Mouse (Mus musculus): ENCODE data around the gene Gm6034. TPM values are rescaled to one million over a fixed set of nuclear protein-coding genes. Genes with fewer than 3 reads are reported as not detected.
A peak's percentile ranks its signal among the peaks of the same experiment; 100 is the strongest.
"Not testable (repeated sequence)": the region's sequence is repeated elsewhere in the genome, so short reads cannot be mapped to it uniquely, and the experiment has no call there.

Gene Gm6034
- polyA plus RNA-seq, 1 experiment from 2014 or later, result not detected

DNA sequence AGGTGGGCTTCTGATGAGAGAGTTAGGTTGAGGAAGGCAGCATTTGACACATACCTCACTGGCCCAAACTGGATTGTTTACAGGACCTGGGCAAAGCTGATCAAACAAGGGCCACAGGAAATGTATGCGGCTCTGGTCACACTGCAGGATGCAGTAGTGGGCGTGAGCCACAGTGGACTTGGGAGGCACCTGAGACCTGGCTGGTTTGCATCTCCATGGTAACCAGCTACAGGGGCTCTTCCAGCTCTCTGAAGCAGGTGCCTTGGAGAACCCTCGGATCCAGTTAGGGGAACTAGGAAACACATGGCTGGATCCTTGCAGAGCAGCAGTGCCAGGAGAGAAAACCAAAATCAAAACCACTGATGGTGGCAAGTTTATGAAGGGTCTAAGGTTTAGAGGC is 8.2 kb upstream of the Gm6034 start:
- 40% methylated on average over 3 of the region's 3 CpGs for WGBS
- H3K9me3 ChIP-seq (ENCODE audit: control insufficient read depth, low read depth, low read length); H3K27me3 ChIP-seq (ENCODE audit: control insufficient read depth, insufficient read depth, low read length): not testable (repeated sequence)

DNA sequence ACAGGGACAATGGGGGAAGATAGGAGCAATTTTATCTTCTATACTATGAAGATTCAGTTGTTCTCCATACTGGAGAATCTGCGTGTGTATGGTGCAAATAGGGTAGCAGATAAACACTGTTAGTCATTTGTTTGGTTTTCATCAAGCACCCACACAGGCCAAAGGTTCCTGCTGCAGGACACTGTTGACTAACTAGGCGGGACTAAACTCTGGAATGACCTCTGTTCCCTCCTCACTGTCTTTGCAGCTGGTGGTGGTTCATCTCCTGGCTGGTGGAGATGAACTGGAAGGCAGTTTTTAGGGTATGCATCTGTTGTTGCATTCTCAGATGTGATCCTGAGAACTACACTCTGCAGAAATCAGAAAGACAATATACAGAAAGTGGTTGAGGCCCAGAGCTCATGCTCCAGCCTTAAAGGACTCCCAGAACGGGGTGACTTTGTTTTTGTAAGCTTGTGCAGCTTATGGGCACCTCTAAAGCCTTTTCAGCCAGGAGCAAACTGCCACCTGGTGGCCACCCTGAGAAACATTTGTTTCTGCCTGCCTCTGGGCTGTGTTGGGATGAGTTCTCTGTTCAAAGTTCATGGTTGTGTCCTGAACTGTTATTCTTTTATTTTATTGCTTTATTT is 7.6 kb upstream of the Gm6034 start:
- not testable (repeated sequence) for H3K4me3 ChIP-seq (ENCODE audit: low read depth, low read length); H3K27ac ChIP-seq (ENCODE audit: low read length); H3K9ac ChIP-seq (replicated peaks; ENCODE audit: low read depth, low read length); H3K27me3 ChIP-seq (ENCODE audit: control insufficient read depth, insufficient read depth, low read length); ATAC-seq (ENCODE audit: insufficient number of reproducible peaks, insufficient read depth, low FRiP score, low read depth); H3K36me3 ChIP-seq (ENCODE audit: control insufficient read depth, insufficient read depth, low read length); H3K4me1 ChIP-seq (ENCODE audit: control insufficient read depth, insufficient read depth, low read length); H3K9me3 ChIP-seq (ENCODE audit: control insufficient read depth, low read depth, low read length); H3K4me2 ChIP-seq (replicated peaks; ENCODE audit: low read depth, low read length)
- 25% methylated on average over 3 of the region's 3 CpGs for WGBS

More for the DNA sequence above, 8.2 kb upstream of the Gm6034 start:
- not testable (repeated sequence) for H3K27ac ChIP-seq (ENCODE audit: low read length); H3K4me2 ChIP-seq (replicated peaks; ENCODE audit: low read depth, low read length); H3K36me3 ChIP-seq (ENCODE audit: control insufficient read depth, insufficient read depth, low read length); H3K4me1 ChIP-seq (ENCODE audit: control insufficient read depth, insufficient read depth, low read length); H3K9ac ChIP-seq (replicated peaks; ENCODE audit: low read depth, low read length); ATAC-seq (ENCODE audit: insufficient number of reproducible peaks, insufficient read depth, low FRiP score, low read depth); H3K4me3 ChIP-seq (ENCODE audit: low read depth, low read length)

DNA sequence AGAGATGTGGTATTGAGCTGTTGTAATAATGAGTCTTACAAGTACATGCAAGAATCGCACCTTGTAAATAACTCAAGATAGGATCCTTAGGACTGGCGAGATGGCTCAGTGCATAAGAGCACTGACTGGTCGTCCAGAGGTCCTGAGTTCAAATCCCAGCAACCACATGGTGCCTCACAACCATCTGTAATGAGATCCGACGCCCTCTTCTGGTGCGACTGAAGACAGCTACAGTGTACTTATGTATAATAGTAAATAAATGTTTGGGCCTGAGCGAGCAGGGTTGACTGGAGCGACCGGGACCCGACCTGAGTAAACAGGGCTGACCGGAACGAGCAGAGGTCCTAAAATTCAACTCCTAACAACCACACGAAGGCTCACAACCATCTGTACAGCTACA is 6.6 kb upstream of the Gm6034 start:
- not testable (repeated sequence) for H3K9ac ChIP-seq (replicated peaks; ENCODE audit: low read depth, low read length); H3K27ac ChIP-seq (ENCODE audit: low read length); H3K4me2 ChIP-seq (replicated peaks; ENCODE audit: low read depth, low read length); H3K36me3 ChIP-seq (ENCODE audit: control insufficient read depth, insufficient read depth, low read length); H3K4me3 ChIP-seq (ENCODE audit: low read depth, low read length); H3K27me3 ChIP-seq (ENCODE audit: control insufficient read depth, insufficient read depth, low read length); H3K9me3 ChIP-seq (ENCODE audit: control insufficient read depth, low read depth, low read length); ATAC-seq (ENCODE audit: insufficient number of reproducible peaks, insufficient read depth, low FRiP score, low read depth); H3K4me1 ChIP-seq (ENCODE audit: control insufficient read depth, insufficient read depth, low read length)
- WGBS, result 82% methylated on average over 13 of the region's 13 CpGs

DNA sequence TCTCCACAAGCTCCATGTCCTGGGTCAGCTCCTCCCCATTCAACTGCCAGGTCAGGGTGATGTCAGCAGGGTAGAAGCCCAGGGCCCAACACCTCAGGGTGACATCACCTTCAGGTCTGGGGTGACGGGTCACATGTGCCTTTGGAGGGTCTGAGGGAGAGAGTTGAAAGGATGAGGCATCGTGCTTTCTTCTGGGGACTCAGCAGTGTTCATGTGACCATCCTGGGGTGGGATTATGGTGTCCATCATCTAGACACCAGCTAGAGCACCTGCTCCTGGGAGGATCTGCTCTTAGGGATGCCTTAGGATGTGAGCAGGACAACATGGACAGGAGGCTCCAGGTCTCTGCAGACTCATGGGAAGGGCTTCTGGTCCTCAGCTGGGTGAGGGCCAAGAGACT is 2.2 kb upstream of the Gm6034 start:
- not testable (repeated sequence) for H3K9me3 ChIP-seq (ENCODE audit: control insufficient read depth, low read depth, low read length); H3K36me3 ChIP-seq (ENCODE audit: control insufficient read depth, insufficient read depth, low read length); H3K9ac ChIP-seq (replicated peaks; ENCODE audit: low read depth, low read length); H3K4me1 ChIP-seq (ENCODE audit: control insufficient read depth, insufficient read depth, low read length); H3K4me3 ChIP-seq (ENCODE audit: low read depth, low read length); H3K27ac ChIP-seq (ENCODE audit: low read length); ATAC-seq (ENCODE audit: insufficient number of reproducible peaks, insufficient read depth, low FRiP score, low read depth); H3K27me3 ChIP-seq (ENCODE audit: control insufficient read depth, insufficient read depth, low read length); H3K4me2 ChIP-seq (replicated peaks; ENCODE audit: low read depth, low read length)
- 80% methylated on average over 2 of the region's 2 CpGs for WGBS

DNA sequence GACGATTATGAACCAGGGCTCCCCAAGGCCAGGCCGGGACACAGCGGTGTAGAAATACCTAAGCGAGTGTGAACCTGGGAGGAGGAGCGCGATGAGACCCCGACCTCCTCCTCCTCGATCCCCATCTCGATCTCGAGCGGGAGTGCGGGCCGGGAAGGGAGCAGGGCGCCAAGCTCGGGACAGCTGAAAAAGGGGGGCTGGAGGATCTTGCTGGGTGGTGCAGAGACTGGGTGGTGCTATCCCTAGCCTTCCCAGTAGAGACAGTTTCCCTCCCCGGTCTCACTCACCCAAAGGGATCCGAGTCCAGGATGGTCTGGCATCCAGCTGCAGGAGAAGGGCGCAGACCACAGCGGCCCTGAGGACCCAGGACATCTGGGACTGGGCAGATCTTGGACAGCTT is 706 bp upstream of the Gm6034 start:
- H3K9me3 ChIP-seq (ENCODE audit: control insufficient read depth, low read depth, low read length); H3K27me3 ChIP-seq (ENCODE audit: control insufficient read depth, insufficient read depth, low read length); H3K36me3 ChIP-seq (ENCODE audit: control insufficient read depth, insufficient read depth, low read length); H3K27ac ChIP-seq (ENCODE audit: low read length); H3K4me1 ChIP-seq (ENCODE audit: control insufficient read depth, insufficient read depth, low read length): not testable (repeated sequence)
- peak overlapping the region; percentile 31 for H3K4me3 ChIP-seq (ENCODE audit: low read depth, low read length)
- H3K9ac ChIP-seq (replicated peaks; ENCODE audit: low read depth, low read length), result peak overlapping the region; percentile 25; the same call in 1 of the 2 replicates
- WGBS, result 0% methylated on average over 19 of the region's 19 CpGs
- H3K4me2 ChIP-seq (replicated peaks; ENCODE audit: low read depth, low read length), result peak overlapping the region; percentile 58
- ATAC-seq (ENCODE audit: insufficient number of reproducible peaks, insufficient read depth, low FRiP score, low read depth), result peak; percentile 62; the same call in 1 of the 2 replicates

DNA sequence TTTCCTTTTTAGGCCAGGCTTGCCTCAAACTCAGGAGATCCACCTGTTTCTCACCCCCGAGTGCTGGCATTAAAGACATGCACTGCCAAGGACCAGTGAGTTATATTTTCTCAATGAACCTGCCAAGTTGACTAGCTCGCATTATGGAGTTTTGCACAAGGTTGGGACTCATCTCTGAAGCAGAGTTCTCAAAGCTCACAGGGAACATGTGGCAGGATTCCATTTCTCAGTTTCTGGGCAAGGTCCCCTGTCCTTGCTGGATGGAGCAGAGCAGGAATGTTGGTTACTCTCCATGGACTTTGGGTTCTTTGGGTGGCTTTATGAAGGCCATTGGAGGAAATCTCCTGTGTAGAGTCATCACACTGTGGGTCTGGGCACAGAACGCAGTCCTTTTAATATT is 525 bp downstream of the Gm6034 start:
- no peak for ATAC-seq (ENCODE audit: insufficient number of reproducible peaks, insufficient read depth, low FRiP score, low read depth)
- Histone ChIP-seq H3K9ac (replicated peaks; ENCODE audit: low read depth, low read length) (no peak overlapping the region), H3K9me3 (ENCODE audit: control insufficient read depth, low read depth, low read length) (no peaks in the 10 kb centered on the region), H3K4me3 (ENCODE audit: low read depth, low read length) (peak overlapping the region; percentile 31), H3K36me3 (ENCODE audit: control insufficient read depth, insufficient read depth, low read length) (no peaks in the 10 kb centered on the region), H3K4me1 (ENCODE audit: control insufficient read depth, insufficient read depth, low read length) (no peaks in the 10 kb centered on the region), H3K27me3 (ENCODE audit: control insufficient read depth, insufficient read depth, low read length) (no peaks in the 10 kb centered on the region), H3K27ac (ENCODE audit: low read length) (no peak overlapping the region), H3K4me2 (replicated peaks; ENCODE audit: low read depth, low read length) (peak overlapping the region; percentile 58)
- whole genome bisulfite sequencing, result 79% methylated on average over 3 of the region's 3 CpGs

DNA sequence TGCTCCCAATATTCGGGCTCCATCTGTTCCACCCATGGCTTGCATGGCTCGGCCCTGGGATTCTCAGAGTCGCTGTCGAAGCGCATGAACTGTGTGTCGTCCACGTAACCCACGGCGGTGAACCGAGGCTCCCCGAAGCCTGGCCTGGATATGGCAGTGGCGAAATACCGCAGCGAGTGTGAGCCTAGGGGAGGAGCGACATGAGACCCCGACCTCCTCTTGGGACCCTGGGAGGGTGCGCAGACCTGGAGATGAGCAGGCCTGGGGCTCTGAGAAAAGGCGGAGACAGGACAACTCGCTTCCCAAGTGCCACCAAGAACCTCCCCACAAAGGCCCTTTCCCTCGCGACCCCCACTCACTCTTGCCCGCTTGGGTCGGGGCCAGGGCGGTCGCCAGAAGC is 15.2 kb downstream of the Gm6034 start:
- not testable (repeated sequence) for H3K36me3 ChIP-seq (ENCODE audit: control insufficient read depth, insufficient read depth, low read length); H3K27ac ChIP-seq (ENCODE audit: low read length); H3K4me1 ChIP-seq (ENCODE audit: control insufficient read depth, insufficient read depth, low read length); H3K9ac ChIP-seq (replicated peaks; ENCODE audit: low read depth, low read length); H3K27me3 ChIP-seq (ENCODE audit: control insufficient read depth, insufficient read depth, low read length); ATAC-seq (ENCODE audit: insufficient number of reproducible peaks, insufficient read depth, low FRiP score, low read depth); H3K9me3 ChIP-seq (ENCODE audit: control insufficient read depth, low read depth, low read length); H3K4me2 ChIP-seq (replicated peaks; ENCODE audit: low read depth, low read length); H3K4me3 ChIP-seq (ENCODE audit: low read depth, low read length)
- WGBS, result 84% methylated on average over 23 of the region's 25 CpGs

DNA sequence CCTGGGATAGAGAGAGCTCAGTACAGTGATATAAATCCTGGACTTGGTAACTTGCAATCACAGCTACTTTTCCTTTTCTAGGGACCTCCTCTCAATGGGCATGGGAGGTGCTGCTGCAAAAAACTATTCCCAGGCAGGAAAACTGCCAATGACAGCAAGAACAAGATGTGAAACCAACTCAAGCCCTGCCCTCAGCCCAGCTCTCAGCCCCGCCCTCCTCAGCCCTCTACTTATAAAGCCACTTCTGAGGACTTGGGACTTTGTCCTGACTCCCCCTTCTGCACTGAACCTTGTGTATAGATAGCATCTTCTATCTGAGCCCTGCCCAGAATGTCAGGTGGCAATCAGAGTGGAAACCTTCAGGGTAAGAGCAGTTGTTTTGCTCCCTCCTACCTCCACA is 15.6 kb downstream of the Gm6034 start, which contains the start of gene Gm11127:
TSS of gene Gm11127 (minus strand) at position 10 of the 400 bp plus-strand sequence.
- H3K9ac ChIP-seq (replicated peaks; ENCODE audit: low read depth, low read length); ATAC-seq (ENCODE audit: insufficient number of reproducible peaks, insufficient read depth, low FRiP score, low read depth); H3K27me3 ChIP-seq (ENCODE audit: control insufficient read depth, insufficient read depth, low read length); H3K36me3 ChIP-seq (ENCODE audit: control insufficient read depth, insufficient read depth, low read length); H3K27ac ChIP-seq (ENCODE audit: low read length); H3K4me1 ChIP-seq (ENCODE audit: control insufficient read depth, insufficient read depth, low read length); H3K4me2 ChIP-seq (replicated peaks; ENCODE audit: low read depth, low read length); H3K4me3 ChIP-seq (ENCODE audit: low read depth, low read length); H3K9me3 ChIP-seq (ENCODE audit: control insufficient read depth, low read depth, low read length): not testable (repeated sequence)
- 69% methylated on average over 1 of the region's 1 CpGs for WGBS

DNA sequence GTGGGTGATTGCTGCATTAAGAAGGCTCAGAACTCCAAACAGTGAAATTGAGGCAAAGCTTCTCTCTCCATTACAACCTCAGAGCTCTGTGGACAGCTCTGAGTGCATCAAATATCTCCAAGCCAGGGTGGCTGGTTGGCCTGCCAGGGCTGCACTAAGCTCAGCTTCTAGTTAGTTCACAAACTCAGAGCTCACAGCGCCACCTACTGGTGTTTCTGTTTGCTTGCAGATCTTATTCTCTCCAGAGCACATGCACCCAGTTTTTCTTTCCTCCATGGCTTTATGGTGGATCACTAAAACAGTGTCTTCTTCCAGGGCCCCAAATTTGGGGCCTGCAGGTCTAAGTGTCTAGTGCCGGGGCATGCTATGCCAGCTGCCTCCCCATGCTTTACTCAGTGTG is 18.1 kb downstream of the Gm6034 start:
- Histone ChIP-seq H3K36me3 (ENCODE audit: control insufficient read depth, insufficient read depth, low read length) (no peaks in the 10 kb centered on the region), H3K27ac (ENCODE audit: low read length) (no peak overlapping the region), H3K9ac (replicated peaks; ENCODE audit: low read depth, low read length) (no peak overlapping the region), H3K4me2 (replicated peaks; ENCODE audit: low read depth, low read length) (no peak overlapping the region), H3K4me1 (ENCODE audit: control insufficient read depth, insufficient read depth, low read length) (no peaks in the 10 kb centered on the region), H3K4me3 (ENCODE audit: low read depth, low read length) (no peak overlapping the region), H3K27me3 (ENCODE audit: control insufficient read depth, insufficient read depth, low read length) (no peaks in the 10 kb centered on the region), H3K9me3 (ENCODE audit: control insufficient read depth, low read depth, low read length) (no peaks in the 10 kb centered on the region)
- 38% methylated on average over 2 of the region's 2 CpGs for WGBS
- no peak for ATAC-seq (ENCODE audit: insufficient number of reproducible peaks, insufficient read depth, low FRiP score, low read depth)

All from stomach, embryonic 14.5 days (tissue).